In the genomic region with DNA sequence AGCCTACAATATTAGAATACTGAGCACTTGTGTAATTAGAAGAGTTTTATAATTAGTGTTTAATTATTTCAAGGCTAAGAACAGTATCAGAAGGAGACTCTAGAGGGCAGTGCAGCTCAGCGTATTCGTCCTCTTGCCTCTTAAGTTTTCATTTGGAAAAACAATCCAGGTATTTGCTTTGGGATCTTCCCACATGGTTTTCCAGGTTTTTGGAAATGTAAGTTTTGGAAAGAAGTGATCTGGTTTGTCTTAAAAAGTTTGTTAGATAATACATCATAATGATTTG, we compare ENCODE assay signal across 9 mouse cellular contexts.
DNase-seq lines count a peak whose midpoint lies in the region; ATAC-seq lines count a peak whose summit lies in the region.
"Had no signal": no experiment of that assay in that cellular context is flagged by ENCODE, and none has a peak within 500 bp of the region (broad histone marks: within the 10 kb centered on the region; RNA-seq: fewer than 3 reads in every experiment).

No protein-coding gene starts in this region.

- WGBS in midbrain, embryonic 14.5 days, result 18% methylated on average over 2 of the region's 2 CpGs
- 13% methylated on average over 2 of the region's 2 CpGs for WGBS in midbrain, embryonic 15.5 days

- no peak overlapping the region for H3K9ac ChIP-seq in midbrain, embryonic 14.5 days (replicated peaks; ENCODE audit: low read length)
- H3K9ac ChIP-seq in midbrain, embryonic 15.5 days, result no peak overlapping the region
- H3K9ac ChIP-seq: limb, embryonic 12.5 days had no signal

- H3K4me3 ChIP-seq in midbrain, embryonic 14.5 days (replicated peaks; ENCODE audit: low read depth, low read length), result no peak overlapping the region
- H3K4me3 ChIP-seq in midbrain, embryonic 15.5 days, result no peak overlapping the region
- H3K4me3 ChIP-seq: limb, embryonic 12.5 days had no signal

- no peak overlapping the region for H3K27ac ChIP-seq in midbrain, embryonic 14.5 days (replicated peaks; ENCODE audit: low read depth, low read length)
- H3K27ac ChIP-seq in midbrain, embryonic 15.5 days, result no peak overlapping the region

- H3K4me2 ChIP-seq in midbrain, embryonic 14.5 days (ENCODE audit: low read length), result no peak overlapping the region
- no peak overlapping the region for H3K4me2 ChIP-seq in midbrain, embryonic 15.5 days
- H3K4me2 ChIP-seq: limb, embryonic 12.5 days had no signal

- ATAC-seq in midbrain, embryonic 14.5 days (ENCODE audit: low FRiP score, low TSS enrichment), result no peak
- ATAC-seq in midbrain, embryonic 15.5 days (replicated peaks), result no peak
- ATAC-seq in common myeloid progenitor, adult 5-6 weeks (replicated peaks; ENCODE audit: low read depth, poor library complexity, severe bottlenecking), result peak; percentile 53; the same call in 1 of the 2 replicates

- H3K36me3 ChIP-seq in midbrain, embryonic 14.5 days (ENCODE audit: control insufficient read depth, insufficient read depth, low read length), result no peaks in the 10 kb centered on the region
- H3K36me3 ChIP-seq in midbrain, embryonic 15.5 days (replicated peaks), result no peaks in the 10 kb centered on the region
- H3K36me3 ChIP-seq: limb, embryonic 12.5 days had no signal

- no peaks in the 10 kb centered on the region for H3K9me3 ChIP-seq in midbrain, embryonic 14.5 days (ENCODE audit: control insufficient read depth, low read length)
- no peaks in the 10 kb centered on the region for H3K9me3 ChIP-seq in midbrain, embryonic 15.5 days
- H3K9me3 ChIP-seq: limb, embryonic 12.5 days had no signal

- no peaks in the 10 kb centered on the region for H3K27me3 ChIP-seq in midbrain, embryonic 14.5 days (ENCODE audit: control insufficient read depth, insufficient read depth, low read length)
- H3K27me3 ChIP-seq in midbrain, embryonic 15.5 days (replicated peaks), result no peaks in the 10 kb centered on the region
- H3K27me3 ChIP-seq: limb, embryonic 12.5 days had no signal

- intact Hi-C loops in heart, postnatal 14 days (cut with DNase I), result loop anchor here (1.0 to 2.0 kb wide), 3 partner anchors 91 to 279 kb away; no protein-coding TSS in a partner anchor
- intact Hi-C loops in gastrocnemius, postnatal 14 days (cut with DNase I; ENCODE audit: low total_unique reads), result loop anchor here (5.0 to 10.0 kb wide), 3 partner anchors 73 to 277 kb away; no protein-coding TSS in a partner anchor

- peaks cover 26% of the 10 kb centered on the region for H3K4me1 ChIP-seq in midbrain, embryonic 14.5 days (ENCODE audit: control insufficient read depth, insufficient read depth, low read length)
- peaks cover 41% of the 10 kb centered on the region for H3K4me1 ChIP-seq in midbrain, embryonic 15.5 days

- DNase-seq in heart, postnatal 14 days, result peak; percentile 25 to 29
- no peak for DNase-seq in heart, adult 8-10 months (ENCODE audit: low spot score)
- DNase-seq in midbrain, embryonic 14.5 days, result peak; percentile 80
- DNase-seq in naive thymus-derived CD4-positive, alpha-beta T cell, adult 2 months (ENCODE audit: low read depth), result peak; percentile 60
- no peak for DNase-seq in urinary bladder, adult 2 months (ENCODE audit: low spot score)
- DNase-seq in gastrocnemius, postnatal 14 days, result no peak

Comparison
In these comparisons a context has a peak if more than half of its experiments do, and no peak if none do; other contexts are left out.
1. DNase-seq: peak in heart, postnatal 14 days (2 of 2), midbrain, embryonic 14.5 days (single experiment) and naive thymus-derived CD4-positive, alpha-beta T cell, adult 2 months (single experiment); none in heart, adult 8-10 months (single experiment), urinary bladder, adult 2 months (single experiment) and gastrocnemius, postnatal 14 days (single experiment).